Mouse (Mus musculus) heart, postnatal 36 days (tissue): ENCODE data around the gene Serpina3j. TPM values are rescaled to one million over a fixed set of nuclear protein-coding genes. Genes with fewer than 3 reads are reported as not detected.

Experiments
- total RNA-seq, 2 experiments: library from RNA; stranded (reverse); gene quantifications; 2 replicates each; pipeline ENCODE4 v1.2.3; 2021

The Serpina3j gene
- total RNA-seq, 2 experiments from 2014 or later, result not detected

Other genes with a start within 250 kb of the Serpina3j start
- not detected for gene Serpina5, start 213.4 kb upstream of the Serpina3j start, total RNA-seq
- not detected for gene Serpina3a, start 201.8 kb upstream of the Serpina3j start, total RNA-seq
- gene Serpina3b, start 186.6 kb upstream of the Serpina3j start, total RNA-seq, result not detected
- gene Serpina3c, start 160.7 kb upstream of the Serpina3j start, total RNA-seq, result 1 to 10 TPM in 1 of 2 experiments, under 1 TPM in 1; 0.61 to 1.2 TPM
- not detected for gene Serpina3f, start 100.0 kb upstream of the Serpina3j start, total RNA-seq
- gene Serpina3g, start 78.3 kb upstream of the Serpina3j start, total RNA-seq, result 1 to 10 TPM; 1.4 to 2.0 TPM
- under 1 TPM in 1 of 2 experiments, not detected in 1; 0.49 TPM for gene Serpina3i, start 51.4 kb upstream of the Serpina3j start, total RNA-seq
- not detected for gene Serpina3k, start 23.9 kb downstream of the Serpina3j start, total RNA-seq
- gene Serpina3m, start 23.9 kb downstream of the Serpina3j start, total RNA-seq, result not detected
- 1 to 10 TPM; 5.7 to 8.2 TPM for gene Serpina3n, start 92.2 kb downstream of the Serpina3j start, total RNA-seq
- not detected for gene Gsc, start 158.8 kb downstream of the Serpina3j start, total RNA-seq